Mouse (Mus musculus): ENCODE results near the gene Smad3. TPM values are rescaled to one million over a fixed set of nuclear protein-coding genes. Genes with fewer than 3 reads are reported as not detected.

The Smad3 gene
- polyA plus RNA-seq, 1 experiment from 2014 or later = 16.1 TPM

- DNase-seq (peak; percentile 93), ATAC-seq (ENCODE audit: insufficient read depth) (peak; percentile 78)
- WGBS = 7% methylated on average over 17 of the region's 18 CpGs
- Histone ChIP-seq H3K27ac (ENCODE audit: low read depth) (peak overlapping the region; percentile 81), H3K4me1 (ENCODE audit: insufficient read depth) (peaks cover 50% of the 10 kb centered on the region), H3K4me3 (ENCODE audit: low read depth, low read length) (no peak overlapping the region), H3K36me3 (ENCODE audit: insufficient read depth) (peaks cover 5% of the 10 kb centered on the region; the same call in 1 of the 2 replicates), H3K4me2 (peak overlapping the region; percentile 45), H3K9ac (no peak overlapping the region; the same call in 1 of the 2 replicates), H3K9me3 (ENCODE audit: low read depth, low read length) (no peaks in the 10 kb centered on the region), H3K27me3 (ENCODE audit: insufficient read depth, low read length) (no peaks in the 10 kb centered on the region)
- no peak for TF ChIP-seq CTCF (IDR thresholded peaks at IDR 0.05; ENCODE audit: low read depth)
Observed at GRCm38 (mm10) chr9:63716150-63717138, 41.4 kb downstream of the Smad3 start.

- WGBS = 67% methylated on average over 6 of the region's 6 CpGs
- peaks cover 52% of the 10 kb centered on the region for H3K4me1 ChIP-seq (ENCODE audit: insufficient read depth)
- 0 out of 2 replicates have a peak overlapping the region, but pooled peaks have one; percentile 24 for H3K27ac ChIP-seq (ENCODE audit: low read depth)
- no peak for ATAC-seq (ENCODE audit: insufficient read depth)
- H3K4me3 ChIP-seq (ENCODE audit: low read depth, low read length) = no peak overlapping the region
- no peak overlapping the region for H3K9ac ChIP-seq
- no peaks in the 10 kb centered on the region for H3K9me3 ChIP-seq (ENCODE audit: low read depth, low read length)
- TF ChIP-seq CTCF (IDR thresholded peaks at IDR 0.05; ENCODE audit: low read depth) = no peak
- no peaks in the 10 kb centered on the region for H3K27me3 ChIP-seq (ENCODE audit: insufficient read depth, low read length)
- DNase-seq = no peak
- peaks cover 9% of the 10 kb centered on the region; the same call in 1 of the 2 replicates for H3K36me3 ChIP-seq (ENCODE audit: insufficient read depth)
- no peak overlapping the region for H3K4me2 ChIP-seq
Observed at GRCm38 (mm10) chr9:63714572-63714971, 43.2 kb downstream of the Smad3 start.

GRCm38 (mm10) chr9:63712838-63713237 is 45.0 kb downstream of the Smad3 start:
- Histone ChIP-seq H3K27ac (ENCODE audit: low read depth) (peak overlapping the region; percentile 69; the same call in 1 of the 2 replicates), H3K9me3 (ENCODE audit: low read depth, low read length) (no peaks in the 10 kb centered on the region), H3K4me1 (ENCODE audit: insufficient read depth) (peaks cover 49% of the 10 kb centered on the region), H3K4me2 (no peak overlapping the region), H3K9ac (no peak overlapping the region), H3K4me3 (ENCODE audit: low read depth, low read length) (no peak overlapping the region), H3K36me3 (ENCODE audit: insufficient read depth) (peaks cover 10% of the 10 kb centered on the region; the same call in 1 of the 2 replicates), H3K27me3 (ENCODE audit: insufficient read depth, low read length) (no peaks in the 10 kb centered on the region)
- WGBS = 41% methylated on average over 6 of the region's 6 CpGs
- TF ChIP-seq CTCF (IDR thresholded peaks at IDR 0.05; ENCODE audit: low read depth) = peak; percentile 20; the same call in 1 of the 2 replicates
- DNase-seq (peak; percentile 72), ATAC-seq (ENCODE audit: insufficient read depth) (no peak)

- Histone ChIP-seq H3K27me3 (ENCODE audit: insufficient read depth, low read length) (no peaks in the 10 kb centered on the region), H3K27ac (ENCODE audit: low read depth) (peak overlapping the region; percentile 42; the same call in 1 of the 2 replicates), H3K4me2 (no peak overlapping the region), H3K4me3 (ENCODE audit: low read depth, low read length) (no peak overlapping the region), H3K9me3 (ENCODE audit: low read depth, low read length) (no peaks in the 10 kb centered on the region), H3K4me1 (ENCODE audit: insufficient read depth) (peaks cover 42% of the 10 kb centered on the region), H3K36me3 (ENCODE audit: insufficient read depth) (peaks cover 10% of the 10 kb centered on the region; the same call in 1 of the 2 replicates), H3K9ac (no peak overlapping the region)
- no peak for TF ChIP-seq CTCF (IDR thresholded peaks at IDR 0.05; ENCODE audit: low read depth)
- ATAC-seq (ENCODE audit: insufficient read depth) (no peak), DNase-seq (peak; percentile 58)
- WGBS = 61% methylated on average over 13 of the region's 13 CpGs
Observed at GRCm38 (mm10) chr9:63711580-63712230, 46.1 kb downstream of the Smad3 start.

GRCm38 (mm10) chr9:63709857-63710256 is 47.9 kb downstream of the Smad3 start:
- no peak overlapping the region for H3K4me2 ChIP-seq
- DNase-seq = no peak
- WGBS = 91% methylated on average over 5 of the region's 5 CpGs
- no peak overlapping the region for H3K4me3 ChIP-seq (ENCODE audit: low read depth, low read length)
- TF ChIP-seq CTCF (IDR thresholded peaks at IDR 0.05; ENCODE audit: low read depth) = no peak
- no peaks in the 10 kb centered on the region for H3K9me3 ChIP-seq (ENCODE audit: low read depth, low read length)
- ATAC-seq (ENCODE audit: insufficient read depth) = no peak
- H3K4me1 ChIP-seq (ENCODE audit: insufficient read depth) = peaks cover 38% of the 10 kb centered on the region
- no peaks in the 10 kb centered on the region for H3K27me3 ChIP-seq (ENCODE audit: insufficient read depth, low read length)
- peaks cover 10% of the 10 kb centered on the region; the same call in 1 of the 2 replicates for H3K36me3 ChIP-seq (ENCODE audit: insufficient read depth)
- no peak overlapping the region for H3K27ac ChIP-seq (ENCODE audit: low read depth)
- no peak overlapping the region for H3K9ac ChIP-seq

- Histone ChIP-seq H3K4me1 (ENCODE audit: insufficient read depth) (peaks cover 38% of the 10 kb centered on the region), H3K9me3 (ENCODE audit: low read depth, low read length) (no peaks in the 10 kb centered on the region), H3K4me3 (ENCODE audit: low read depth, low read length) (no peak overlapping the region), H3K36me3 (ENCODE audit: insufficient read depth) (peaks cover 10% of the 10 kb centered on the region; the same call in 1 of the 2 replicates), H3K9ac (no peak overlapping the region), H3K27me3 (ENCODE audit: insufficient read depth, low read length) (no peaks in the 10 kb centered on the region), H3K27ac (ENCODE audit: low read depth) (no peak overlapping the region), H3K4me2 (no peak overlapping the region)
- DNase-seq (no peak), ATAC-seq (ENCODE audit: insufficient read depth) (no peak)
- TF ChIP-seq CTCF (IDR thresholded peaks at IDR 0.05; ENCODE audit: low read depth) = peak; percentile 60
Observed at GRCm38 (mm10) chr9:63709266-63709665, 48.5 kb downstream of the Smad3 start.
